Mouse (Mus musculus) C2C12 (cell line): Measurements from ENCODE around the gene Perm1. TPM values are rescaled to one million over a fixed set of nuclear protein-coding genes. Genes with fewer than 3 reads are reported as not detected.

ENCODE experiments used
- H3K27me3 ChIP-seq: one replicate; pipeline ENCODE4 v1.6.1; 2011; ENCODE audit not compliant: control insufficient read depth, insufficient read depth, insufficient read length
- H3K36me3 ChIP-seq: one replicate; pipeline ENCODE4 v1.6.1; 2011; ENCODE audit not compliant: control insufficient read depth, insufficient read depth
- H3K4me3 ChIP-seq: one replicate; pipeline ENCODE4 v1.5.1; 2011; ENCODE audit warnings: mild to moderate bottlenecking, control low read depth; ENCODE audit not compliant: poor library complexity, insufficient read depth, severe bottlenecking
- H3K79me2 ChIP-seq: one replicate; pipeline ENCODE4 v1.6.1; 2011; ENCODE audit not compliant: control insufficient read depth, insufficient read depth
- H3K79me3 ChIP-seq: one replicate; pipeline ENCODE4 v1.6.1; 2011; ENCODE audit warnings: low read depth, control low read depth
- H3ac ChIP-seq: one replicate; pipeline ENCODE3; 2011; ENCODE audit warnings: low read depth; ENCODE audit not compliant: control insufficient read depth, insufficient read length
- CEBPB ChIP-seq: IDR thresholded peaks from one replicate; pipeline ENCODE4 v1.6.1; 2011; ENCODE audit warnings: low read depth, mild to moderate bottlenecking, control low read depth, moderate library complexity
- CTCF ChIP-seq: IDR thresholded peaks from one replicate; pipeline ENCODE4 v1.5.1; 2011; ENCODE audit not compliant: control insufficient read depth, insufficient read depth, insufficient read length
- FOSL1 ChIP-seq: IDR thresholded peaks from one replicate; pipeline ENCODE4 v1.8.0; 2011; ENCODE audit warnings: mild to moderate bottlenecking, low read length; ENCODE audit not compliant: poor library complexity, insufficient read depth, severe bottlenecking
- MAX ChIP-seq: IDR thresholded peaks from one replicate; pipeline ENCODE4 v1.6.1; 2011; ENCODE audit warnings: mild to moderate bottlenecking, control low read depth
- MYOD1 ChIP-seq: IDR thresholded peaks from one replicate; pipeline ENCODE4 v1.6.1; 2011; ENCODE audit warnings: low read depth; ENCODE audit not compliant: control insufficient read depth, insufficient read length
- MYOG ChIP-seq: IDR thresholded peaks from one replicate; pipeline ENCODE4 v1.6.1; 2011; ENCODE audit not compliant: control insufficient read depth, insufficient read length; ENCODE audit errors: extremely low read depth
- USF1 ChIP-seq: IDR thresholded peaks from one replicate; pipeline ENCODE4 v1.6.1; 2011; ENCODE audit warnings: low read depth, mild to moderate bottlenecking, control low read depth, moderate library complexity
- polyA plus RNA-seq: library from polyadenylated mRNA; unstranded; fragments of >200 nt; fragmentation: generic; extraction: Trizol; gene quantifications from one replicate; pipeline ENCODE4 v1.2.1, GENCODE M21; 2012; ENCODE audit warnings: missing spikeins

Gene Perm1
- polyA plus RNA-seq, 1 experiment = 0.02 TPM

DNA sequence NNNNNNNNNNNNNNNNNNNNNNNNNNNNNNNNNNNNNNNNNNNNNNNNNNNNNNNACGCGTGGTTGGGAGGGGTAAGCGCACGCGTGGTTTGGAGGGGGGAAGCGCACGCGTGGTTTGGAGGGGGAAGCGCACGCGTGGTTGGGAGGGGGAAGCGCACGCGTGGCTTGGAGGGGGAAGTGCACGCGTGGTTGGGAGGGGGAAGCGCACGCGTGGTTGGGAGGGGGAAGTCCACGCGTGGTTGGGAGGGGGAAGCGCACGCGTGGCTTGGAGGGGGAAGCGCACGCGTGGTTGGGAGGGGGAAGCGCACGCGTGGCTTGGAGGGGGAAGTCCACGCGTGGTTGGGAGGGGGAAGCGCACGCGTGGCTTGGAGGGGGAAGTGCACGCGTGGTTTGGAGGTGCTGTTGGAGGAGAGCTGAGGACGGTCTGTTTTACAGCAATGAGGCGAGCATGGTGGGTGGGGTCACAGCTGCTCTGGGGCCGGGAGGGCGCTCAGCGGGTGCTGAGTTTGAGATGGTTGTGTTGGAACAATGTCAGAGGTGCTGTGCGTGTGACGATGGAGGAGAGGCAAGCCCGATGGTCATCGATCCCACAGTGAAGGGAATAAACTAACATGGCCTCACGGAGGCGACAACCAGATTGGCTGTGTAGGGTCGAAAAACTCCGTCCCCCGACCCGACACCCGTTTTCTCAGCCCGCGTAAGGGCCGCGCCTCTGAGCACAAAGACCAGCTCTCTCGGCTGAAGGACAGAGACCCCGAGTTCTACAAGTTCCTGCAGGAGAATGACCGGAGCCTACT lies 21.2 kb downstream of the Perm1 start:
- Histone ChIP-seq H3K79me2 (peaks cover 66% of the 10 kb centered on the region), H3K27me3 (no peaks in the 10 kb centered on the region), H3K36me3 (peaks cover 53% of the 10 kb centered on the region), H3K4me3 (peak overlapping the region; percentile 87), H3K79me3 (peaks cover 28% of the 10 kb centered on the region), H3ac (peak overlapping the region; percentile 37)
- TF ChIP-seq CEBPB = no peak
- no peak for TF ChIP-seq FOSL1
- no peak for TF ChIP-seq MYOG
- TF ChIP-seq USF1 = no peak
- TF ChIP-seq MAX = no peak
- no peak for TF ChIP-seq CTCF
- no peak for TF ChIP-seq MYOD1

DNA sequence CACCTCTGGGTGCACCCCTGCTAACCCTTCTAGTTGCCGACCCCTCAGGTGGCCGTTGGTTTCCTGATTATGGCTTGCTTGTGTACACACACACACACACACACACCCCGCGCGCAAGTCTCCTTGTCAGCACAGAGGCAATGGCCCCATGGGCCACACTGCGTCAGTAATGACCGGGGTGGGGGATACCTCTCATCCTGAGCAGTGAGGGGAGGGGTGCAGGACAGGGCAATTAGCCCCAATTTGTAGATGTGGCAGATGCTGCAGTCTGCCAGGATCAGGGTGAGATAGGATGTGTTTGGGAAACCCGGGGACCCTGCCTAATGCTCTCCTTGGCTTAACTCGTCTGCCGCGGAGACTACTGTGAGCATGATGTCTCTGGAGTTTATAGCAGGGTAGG lies 33.9 kb downstream of the Perm1 start:
- no peak for TF ChIP-seq CTCF
- TF ChIP-seq USF1 = no peak
- TF ChIP-seq MAX = no peak
- TF ChIP-seq MYOG = no peak
- no peak for TF ChIP-seq FOSL1
- TF ChIP-seq CEBPB = no peak
- no peak for TF ChIP-seq MYOD1
- H3K36me3 ChIP-seq = peaks cover 42% of the 10 kb centered on the region
- no peak overlapping the region for H3K4me3 ChIP-seq

DNA sequence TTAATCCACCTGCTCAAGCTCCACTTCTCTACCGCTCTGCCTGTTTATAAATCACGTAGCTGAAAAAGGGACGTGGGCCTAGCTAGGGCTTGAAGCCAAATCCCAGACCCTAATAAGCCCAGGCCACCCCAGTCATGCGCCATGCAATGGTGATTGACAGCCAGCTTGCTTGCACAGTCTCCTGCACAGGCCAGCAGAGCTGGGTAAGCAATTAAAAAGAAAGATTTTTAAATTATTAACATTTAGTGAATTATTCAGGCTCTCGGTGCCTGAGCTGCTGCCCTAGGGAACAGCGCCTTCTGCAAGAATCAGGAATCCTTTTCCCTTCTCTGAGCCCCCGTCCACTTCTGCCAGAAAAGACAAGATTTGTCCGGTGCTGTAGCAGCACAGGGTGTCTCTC lies 35.4 kb downstream of the Perm1 start:
- no peak for TF ChIP-seq USF1
- no peak for TF ChIP-seq CTCF
- TF ChIP-seq MYOD1 = no peak
- TF ChIP-seq FOSL1 = no peak
- H3K36me3 ChIP-seq = peaks cover 28% of the 10 kb centered on the region
- no peaks in the 10 kb centered on the region for H3K79me3 ChIP-seq
- H3K27me3 ChIP-seq = no peaks in the 10 kb centered on the region
- H3K4me3 ChIP-seq = no peak overlapping the region
- H3ac ChIP-seq = no peak overlapping the region
- no peaks in the 10 kb centered on the region for H3K79me2 ChIP-seq

More for the DNA sequence above, 33.9 kb downstream of the Perm1 start:
- no peak overlapping the region for H3ac ChIP-seq
- H3K79me2 ChIP-seq = peaks cover under 1% of the 10 kb centered on the region
- H3K79me3 ChIP-seq = no peaks in the 10 kb centered on the region
- H3K27me3 ChIP-seq = no peaks in the 10 kb centered on the region

DNA sequence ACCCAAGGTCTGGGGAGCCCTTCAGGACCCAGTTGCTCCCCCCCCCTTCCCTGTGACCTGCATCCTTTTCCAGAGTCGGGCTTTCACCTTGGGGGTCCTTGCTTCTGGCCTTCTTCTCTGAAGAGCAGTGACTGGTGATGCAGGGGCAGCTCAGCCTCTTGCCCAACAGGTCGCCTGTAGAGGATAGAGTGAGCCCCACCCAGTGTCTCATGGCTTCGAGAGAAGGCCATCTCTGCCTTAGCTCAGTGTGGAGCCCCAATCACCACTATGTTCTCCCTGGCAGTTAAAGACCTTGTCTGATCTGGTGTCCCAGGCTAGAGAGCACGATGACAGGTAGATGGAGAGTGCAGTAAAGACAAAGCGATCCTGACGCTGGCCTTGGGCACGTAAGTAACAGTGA lies 36.5 kb downstream of the Perm1 start:
- Histone ChIP-seq H3K27me3 (no peaks in the 10 kb centered on the region), H3ac (no peak overlapping the region), H3K36me3 (peaks cover 19% of the 10 kb centered on the region), H3K79me2 (no peaks in the 10 kb centered on the region), H3K4me3 (no peak overlapping the region), H3K79me3 (no peaks in the 10 kb centered on the region)
- TF ChIP-seq FOSL1 = no peak
- TF ChIP-seq MYOG = no peak
- TF ChIP-seq MYOD1 = no peak
- no peak for TF ChIP-seq MAX
- TF ChIP-seq CTCF = no peak

DNA sequence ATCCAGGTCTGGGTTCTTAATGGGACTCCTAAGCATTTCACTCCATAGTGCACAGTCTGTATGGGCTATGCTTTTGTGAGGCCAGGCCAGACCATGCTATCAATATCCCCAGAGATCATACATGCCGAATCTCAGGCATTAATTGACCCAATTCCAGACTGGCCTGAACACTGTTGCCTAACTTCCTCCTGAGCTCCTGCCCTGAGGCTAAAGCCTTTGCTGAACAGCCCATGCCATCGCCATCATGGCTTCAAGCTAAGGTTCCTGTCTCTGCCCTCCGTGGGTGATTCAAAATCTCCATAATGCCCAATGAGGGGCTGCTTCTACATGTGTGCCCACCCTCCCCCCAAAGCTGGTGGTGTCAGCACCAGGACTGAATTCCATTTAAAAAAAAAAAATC lies 37.0 kb downstream of the Perm1 start:
- Histone ChIP-seq H3K36me3 (peaks cover 14% of the 10 kb centered on the region), H3K79me3 (no peaks in the 10 kb centered on the region), H3K79me2 (no peaks in the 10 kb centered on the region), H3K4me3 (no peak overlapping the region), H3K27me3 (no peaks in the 10 kb centered on the region), H3ac (no peak overlapping the region)
- TF ChIP-seq MAX (no peak), FOSL1 (no peak), MYOG (no peak), CTCF (no peak), MYOD1 (no peak), USF1 (no peak), CEBPB (no peak)
